8 mouse cellular contexts compared by ENCODE assay signal in the genomic region with DNA sequence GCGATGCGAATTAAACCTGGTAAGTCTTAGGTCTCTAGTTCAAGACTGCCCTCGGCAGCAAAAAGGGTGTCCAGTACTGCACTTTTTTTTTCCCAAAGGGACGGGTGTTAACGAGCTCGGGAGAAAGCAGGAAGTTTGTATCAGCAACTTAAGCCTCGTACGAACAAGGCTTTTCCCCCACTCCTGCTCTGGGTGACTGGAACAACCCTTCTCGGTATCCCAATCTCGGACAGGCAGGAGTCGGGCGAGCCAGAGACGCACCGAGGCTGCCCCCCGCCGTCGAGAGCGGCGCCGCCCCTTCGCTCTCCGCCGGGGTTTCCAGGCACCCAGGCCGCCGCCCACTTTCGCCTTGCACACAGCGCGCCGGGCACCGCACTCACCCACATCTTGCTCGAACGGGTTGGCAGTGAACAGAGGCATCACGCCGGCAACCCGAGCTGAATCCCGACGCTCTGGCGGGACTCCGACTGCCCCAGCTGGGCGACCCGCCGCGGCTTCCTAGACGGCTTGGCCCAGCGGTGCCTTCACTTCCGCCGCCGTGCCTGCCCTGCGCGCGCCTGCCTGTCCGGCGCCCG. TPM values are rescaled to one million over a fixed set of nuclear protein-coding genes. Genes with fewer than 3 reads are reported as not detected.
DNase-seq lines count a peak whose midpoint lies in the region; ATAC-seq and TF ChIP-seq lines count a peak whose summit lies in the region.

No protein-coding gene starts in this region.

- peak; percentile 94 for ATAC-seq in forebrain, embryonic 15.5 days (replicated peaks)
- ATAC-seq in intestine, postnatal 0 days: peak; percentile 92
- peak; percentile 93 for ATAC-seq in stomach, postnatal 0 days (ENCODE audit: low FRiP score, low TSS enrichment)

- H3K4me1 ChIP-seq in bone marrow macrophage, adult 2 months (ENCODE audit: control insufficient read depth, insufficient read depth, low read length): 0 out of 2 replicates have a peak, but pooled peaks cover 5% of the 10 kb centered on the region
- peaks cover 8% of the 10 kb centered on the region for H3K4me1 ChIP-seq in forebrain, embryonic 15.5 days
- H3K4me1 ChIP-seq in intestine, postnatal 0 days (replicated peaks; ENCODE audit: control insufficient read depth, insufficient read depth, low read length): peaks cover 4% of the 10 kb centered on the region; the same call in 1 of the 2 replicates
- H3K4me1 ChIP-seq in megakaryocyte, embryonic 14.5 days: peaks cover 39% of the 10 kb centered on the region
- peaks cover 3% of the 10 kb centered on the region for H3K4me1 ChIP-seq in stomach, postnatal 0 days (replicated peaks; ENCODE audit: control insufficient read depth, insufficient read depth)

- H3K27ac ChIP-seq in bone marrow macrophage, adult 2 months (ENCODE audit: insufficient read depth, low read depth, low read length): peak overlapping the region; percentile 79
- peak overlapping the region; percentile 98 for H3K27ac ChIP-seq in forebrain, embryonic 15.5 days (replicated peaks)
- peak overlapping the region; percentile 94 for H3K27ac ChIP-seq in intestine, postnatal 0 days (ENCODE audit: low read depth, low read length)
- peak overlapping the region; percentile 98 for H3K27ac ChIP-seq in stomach, postnatal 0 days (replicated peaks)

- no peak for TF ChIP-seq EP300 in stomach, postnatal 0 days (optimal IDR thresholded peaks at IDR 0.05)

- H3K27me3 ChIP-seq in forebrain, embryonic 15.5 days: no peaks in the 10 kb centered on the region
- no peaks in the 10 kb centered on the region for H3K27me3 ChIP-seq in intestine, postnatal 0 days (replicated peaks; ENCODE audit: control insufficient read depth, insufficient read depth, low read length)
- no peaks in the 10 kb centered on the region for H3K27me3 ChIP-seq in megakaryocyte, embryonic 14.5 days (replicated peaks)
- no peaks in the 10 kb centered on the region for H3K27me3 ChIP-seq in stomach, postnatal 0 days (ENCODE audit: control insufficient read depth, insufficient read depth, low read length)

- H3K9me3 ChIP-seq in forebrain, embryonic 15.5 days: no peaks in the 10 kb centered on the region
- no peaks in the 10 kb centered on the region for H3K9me3 ChIP-seq in intestine, postnatal 0 days (ENCODE audit: control insufficient read depth)
- H3K9me3 ChIP-seq in megakaryocyte, embryonic 14.5 days: peaks cover 7% of the 10 kb centered on the region
- no peaks in the 10 kb centered on the region for H3K9me3 ChIP-seq in stomach, postnatal 0 days (ENCODE audit: control insufficient read depth, low read length)

- H3K9ac ChIP-seq in forebrain, embryonic 15.5 days (replicated peaks): peak overlapping the region; percentile 94
- H3K9ac ChIP-seq in intestine, postnatal 0 days (ENCODE audit: low read depth, low read length): peak overlapping the region; percentile 98
- peak overlapping the region; percentile 97 for H3K9ac ChIP-seq in stomach, postnatal 0 days (ENCODE audit: low read length)

- WGBS in forebrain, embryonic 15.5 days: under 1% methylated on average over 53 of the region's 54 CpGs
- under 1% methylated on average over 51 of the region's 54 CpGs for WGBS in intestine, postnatal 0 days
- 0% methylated on average over 41 of the region's 54 CpGs for WGBS in stomach, postnatal 0 days

- DNase-seq in embryo, embryonic 10 days (ENCODE audit: low spot score): peak; percentile 81
- DNase-seq in embryo, embryonic 9.5 days (ENCODE audit: extremely low spot score): no peak
- peak; percentile 89 for DNase-seq in 3134 (ENCODE audit: extremely low read depth, insufficient read length, low spot score)
- peak; percentile 82 for DNase-seq in stomach, postnatal 0 days (ENCODE audit: low spot score)

- no peak for TF ChIP-seq CTCF in bone marrow macrophage, adult 2 months (IDR thresholded peaks at IDR 0.05; ENCODE audit: low read depth, low read length)
- 0 out of 2 replicates have a peak, but pooled peaks have one; percentile 14 for TF ChIP-seq CTCF in intestine, postnatal 0 days (IDR thresholded peaks at IDR 0.05; ENCODE audit: low read depth)
- peak; percentile 41 for TF ChIP-seq CTCF in stomach, postnatal 0 days (IDR thresholded peaks at IDR 0.05; ENCODE audit: low read depth)

- TF ChIP-seq POLR2A in bone marrow macrophage, adult 2 months (IDR thresholded peaks at IDR 0.05; ENCODE audit: borderline replicate concordance, low read depth, low read length): no peak

- no peaks in the 10 kb centered on the region for H3K36me3 ChIP-seq in forebrain, embryonic 15.5 days
- no peaks in the 10 kb centered on the region for H3K36me3 ChIP-seq in intestine, postnatal 0 days (ENCODE audit: control insufficient read depth, insufficient read depth)
- H3K36me3 ChIP-seq in megakaryocyte, embryonic 14.5 days (replicated peaks; ENCODE audit: low read length): peaks cover 16% of the 10 kb centered on the region
- H3K36me3 ChIP-seq in stomach, postnatal 0 days (ENCODE audit: control insufficient read depth, insufficient read depth, low read length): no peaks in the 10 kb centered on the region

- H3K4me3 ChIP-seq in bone marrow macrophage, adult 2 months (ENCODE audit: insufficient read depth, low read length): peak overlapping the region; percentile 77
- peak overlapping the region; percentile 80 for H3K4me3 ChIP-seq in forebrain, embryonic 15.5 days
- peak overlapping the region; percentile 92 for H3K4me3 ChIP-seq in intestine, postnatal 0 days (ENCODE audit: low read depth, low read length)
- H3K4me3 ChIP-seq in megakaryocyte, embryonic 14.5 days (replicated peaks): peak overlapping the region; percentile 98
- H3K4me3 ChIP-seq in stomach, postnatal 0 days (ENCODE audit: low read depth, low read length): peak overlapping the region; percentile 95

- H3K4me2 ChIP-seq in forebrain, embryonic 15.5 days (replicated peaks): peak overlapping the region; percentile 47
- H3K4me2 ChIP-seq in intestine, postnatal 0 days (replicated peaks; ENCODE audit: low read depth): peak overlapping the region; percentile 76
- peak overlapping the region; percentile 65 for H3K4me2 ChIP-seq in stomach, postnatal 0 days (replicated peaks; ENCODE audit: low read depth)

RNA-seq across cellular contexts. Expression of a gene that starts 0.3 kb away (rescaled TPM):
- 22.2 and 22.5 TPM in 2 replicates for polyA plus RNA-seq in bone marrow macrophage, adult 2 months (2012; ENCODE audit: insufficient read depth, insufficient read length, missing spikeins)
- 45.6 and 46.5 TPM in 2 replicates for polyA plus RNA-seq in forebrain, embryonic 15.5 days (2015; fragmentation: Nextera tagmentation; extraction: Ambion mirVana)
- 28.3 and 28.4 TPM in 2 replicates for polyA plus RNA-seq in intestine, postnatal 0 days (2015; fragmentation: Nextera tagmentation; extraction: Ambion mirVana)
- 0.57 and 6.2 TPM in 2 replicates for polyA plus RNA-seq in megakaryocyte, embryonic 14.5 days (2012; ENCODE audit: insufficient read depth, low replicate concordance)
- 32.6 and 33.1 TPM in 2 replicates for polyA plus RNA-seq in stomach, postnatal 0 days (2015; fragmentation: Nextera tagmentation; extraction: Ambion mirVana)
